Mouse (Mus musculus): Measurements from ENCODE around the gene Btnl1.

DNA sequence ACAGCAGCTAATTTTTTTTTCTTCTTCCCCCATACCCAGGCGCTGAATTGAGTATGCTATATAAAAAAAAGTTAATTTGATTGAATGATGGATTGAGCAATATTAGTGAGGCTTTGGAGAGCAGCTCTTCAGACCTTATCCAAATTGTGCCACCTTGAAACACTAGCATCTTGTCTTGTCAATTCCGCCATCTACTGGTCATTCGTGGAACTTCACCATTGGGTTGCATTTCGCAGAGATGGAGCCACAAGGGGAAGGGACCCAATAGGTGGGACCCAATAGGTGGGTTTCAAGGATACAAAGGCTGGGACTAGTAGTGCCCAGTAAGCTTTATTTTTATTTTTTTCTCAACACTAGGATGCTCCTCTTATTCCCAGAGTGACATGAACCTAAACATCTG, 27.5 kb upstream of the Btnl1 start:
- TF ChIP-seq CTCF (IDR thresholded peaks at IDR 0.05) (peak; percentile 89), EP300 (IDR thresholded peaks at IDR 0.05) (no peak)

All from lung, postnatal 0 days (tissue).